In genomic region chr2:118196966-118197365, GRCm38 (mm10) we compare ENCODE assay signal across 17 mouse cellular contexts. TPM values are rescaled to one million over a fixed set of nuclear protein-coding genes. Genes with fewer than 3 reads are reported as not detected.
DNase-seq lines count a peak whose midpoint lies in the region; ATAC-seq and TF ChIP-seq lines count a peak whose summit lies in the region.
"Had no signal": no experiment of that assay in that cellular context is flagged by ENCODE, and none has a peak within 500 bp of the region (broad histone marks: within the 10 kb centered on the region; RNA-seq: fewer than 3 reads in every experiment).

No protein-coding gene starts in this region.

- DNase-seq in forebrain, postnatal 0 days, result no peak
- no peak for DNase-seq in layer of hippocampus, adult 2 months (ENCODE audit: low spot score in 2 of 2)
- no peak for DNase-seq in layer of hippocampus, postnatal 10 days (ENCODE audit: low spot score in 2 of 2)
- no peak for DNase-seq in brain, embryonic 14.5 days (ENCODE audit: low read depth)
- no peak for DNase-seq in thymus, postnatal 0 days (ENCODE audit: low spot score)
- DNase-seq: cerebellum, adult 9-10 months; gastrocnemius, postnatal 36 days; lung, postnatal 14 days; thymus, postnatal 4 days had no signal

- H3K4me2 ChIP-seq in forebrain, postnatal 0 days (ENCODE audit: low read depth), result no peak overlapping the region
- no peak overlapping the region for H3K4me2 ChIP-seq in forebrain, embryonic 12.5 days
- H3K4me2 ChIP-seq: heart, embryonic 11.5 days; kidney, embryonic 15.5 days; limb, embryonic 12.5 days; liver, embryonic 15.5 days had no signal

- WGBS in forebrain, postnatal 0 days, result 85% methylated on average over 3 of the region's 3 CpGs
- 93% methylated on average over 3 of the region's 3 CpGs for WGBS in forebrain, embryonic 12.5 days

- no peak overlapping the region for H3K9ac ChIP-seq in forebrain, postnatal 0 days
- no peak overlapping the region for H3K9ac ChIP-seq in forebrain, embryonic 12.5 days
- H3K9ac ChIP-seq: kidney, embryonic 15.5 days; limb, embryonic 12.5 days; liver, embryonic 15.5 days had no signal

- H3K9me3 ChIP-seq in forebrain, postnatal 0 days (ENCODE audit: low read length), result no peaks in the 10 kb centered on the region
- no peaks in the 10 kb centered on the region for H3K9me3 ChIP-seq in forebrain, embryonic 12.5 days
- H3K9me3 ChIP-seq in E14TG2a.4 (ENCODE audit: low read length), result no peaks in the 10 kb centered on the region
- H3K9me3 ChIP-seq: kidney, embryonic 15.5 days; limb, embryonic 12.5 days; liver, embryonic 15.5 days had no signal

- H3K36me3 ChIP-seq in forebrain, postnatal 0 days (ENCODE audit: insufficient read depth), result no peaks in the 10 kb centered on the region
- no peaks in the 10 kb centered on the region for H3K36me3 ChIP-seq in forebrain, embryonic 12.5 days (replicated peaks)
- no peaks in the 10 kb centered on the region for H3K36me3 ChIP-seq in E14TG2a.4 (ENCODE audit: insufficient read depth, low read length)
- H3K36me3 ChIP-seq: kidney, embryonic 15.5 days; limb, embryonic 12.5 days; liver, embryonic 15.5 days had no signal

- H3K4me3 ChIP-seq in forebrain, postnatal 0 days (ENCODE audit: low read depth, low read length), result no peak overlapping the region
- no peak overlapping the region for H3K4me3 ChIP-seq in forebrain, embryonic 12.5 days (replicated peaks)
- H3K4me3 ChIP-seq in layer of hippocampus, adult 2 months, result no peak overlapping the region
- no peak overlapping the region for H3K4me3 ChIP-seq in E14TG2a.4 (replicated peaks; ENCODE audit: low read length)
- H3K4me3 ChIP-seq: kidney, embryonic 15.5 days; left cerebral cortex, adult 2 months; limb, embryonic 12.5 days; liver, embryonic 15.5 days had no signal

- TF ChIP-seq CTCF in forebrain, postnatal 0 days (IDR thresholded peaks at IDR 0.05; ENCODE audit: low read depth), result peak; percentile 28
- TF ChIP-seq CTCF in layer of hippocampus, adult 2 months (conservative IDR thresholded peaks at IDR 0.05), result peak; percentile 49
- 0 out of 2 replicates have a peak, but pooled peaks have one; percentile 4 for TF ChIP-seq CTCF in E14TG2a.4 (conservative IDR thresholded peaks at IDR 0.05; ENCODE audit: low read length)
- 0 out of 2 replicates have a peak, but pooled peaks have one; percentile 9 for TF ChIP-seq CTCF in brain, embryonic 14.5 days (IDR thresholded peaks at IDR 0.05; ENCODE audit: borderline replicate concordance, extremely low read depth, insufficient read depth, insufficient read length)

- H3K27me3 ChIP-seq in forebrain, postnatal 0 days (ENCODE audit: insufficient read depth, low read length), result no peaks in the 10 kb centered on the region
- peaks cover under 1% of the 10 kb centered on the region; the same call in 1 of the 2 replicates for H3K27me3 ChIP-seq in forebrain, embryonic 12.5 days
- H3K27me3 ChIP-seq in E14TG2a.4 (ENCODE audit: insufficient read depth, low read length), result no peaks in the 10 kb centered on the region
- H3K27me3 ChIP-seq: kidney, embryonic 15.5 days; limb, embryonic 12.5 days; liver, embryonic 15.5 days had no signal

- no peak for ATAC-seq in forebrain, postnatal 0 days
- no peak for ATAC-seq in forebrain, embryonic 12.5 days (ENCODE audit: low FRiP score)

- H3K4me1 ChIP-seq in forebrain, postnatal 0 days (ENCODE audit: insufficient read depth), result no peaks in the 10 kb centered on the region
- peaks cover under 1% of the 10 kb centered on the region; the same call in 1 of the 2 replicates for H3K4me1 ChIP-seq in forebrain, embryonic 12.5 days
- H3K4me1 ChIP-seq in E14TG2a.4 (replicated peaks; ENCODE audit: low read depth, low read length), result peaks cover 13% of the 10 kb centered on the region
- H3K4me1 ChIP-seq: kidney, embryonic 15.5 days; limb, embryonic 12.5 days; liver, embryonic 15.5 days had no signal

- no peak overlapping the region for H3K27ac ChIP-seq in forebrain, postnatal 0 days (ENCODE audit: low read depth, low read length)
- H3K27ac ChIP-seq in forebrain, embryonic 12.5 days, result no peak overlapping the region
- H3K27ac ChIP-seq in layer of hippocampus, adult 2 months, result no peak overlapping the region
- H3K27ac ChIP-seq: kidney, embryonic 15.5 days; left cerebral cortex, adult 2 months; limb, embryonic 12.5 days; liver, embryonic 15.5 days had no signal

- TF ChIP-seq POLR2A in brain, embryonic 14.5 days (IDR thresholded peaks at IDR 0.05; ENCODE audit: borderline replicate concordance, extremely low read depth, insufficient read depth, insufficient read length, poor library complexity, severe bottlenecking), result no peak

RNA-seq across cellular contexts. Expression of gene Fsip1, which starts 59.8 kb away (rescaled TPM):
- total RNA-seq in forebrain, postnatal 0 days (2014; rRNA removed), result 2.9 and 3.7 TPM in 2 replicates
- polyA plus RNA-seq in forebrain, postnatal 0 days (2015; fragmentation: Nextera tagmentation; extraction: Ambion mirVana), result 4.0 and 5.7 TPM in 2 replicates
- polyA plus RNA-seq in forebrain, embryonic 12.5 days (2016; fragmentation: Nextera tagmentation; extraction: Ambion mirVana), result 3.0 and 3.3 TPM in 2 replicates
- total RNA-seq in layer of hippocampus, adult 2 months (2021), result 1 to 10 TPM in 1 of 2 experiments, under 1 TPM in 1; 0.98 to 1.0 TPM
- total RNA-seq in layer of hippocampus, postnatal 10 days (2021), result 1 to 10 TPM; 2.1 to 2.8 TPM
- 2.3 and 2.7 TPM in 2 replicates for polyA plus RNA-seq in brain, embryonic 14.5 days (2012; rRNA removed)
- 0.93 and 1.4 TPM in 2 replicates for polyA plus RNA-seq in thymus, postnatal 0 days (2015; fragmentation: Nextera tagmentation; extraction: Ambion mirVana)
- total RNA-seq: gastrocnemius, postnatal 36 days; heart, postnatal 25 days had no signal
